Mouse (Mus musculus) thymus, adult 2 months (tissue): ENCODE results near the gene Sla2.

Experiments
- CTCF ChIP-seq: fragments of 200-500 bp; IDR thresholded peaks from 2 replicates; pipeline ENCODE4 v1.5.1; 2012; ENCODE audit warnings: mild to moderate bottlenecking, control low read depth, low read length, moderate library complexity, borderline replicate concordance; ENCODE audit not compliant: control insufficient read depth, poor library complexity, insufficient read depth; ENCODE audit errors: extremely low read depth
- POLR2A ChIP-seq: fragments of 200-500 bp; IDR thresholded peaks from 2 replicates; pipeline ENCODE4 v1.6.1; 2012; ENCODE audit warnings: mild to moderate bottlenecking, low read length, control low read depth, moderate library complexity; ENCODE audit not compliant: control insufficient read depth, poor library complexity, insufficient read depth; ENCODE audit errors: extremely low read depth

DNA sequence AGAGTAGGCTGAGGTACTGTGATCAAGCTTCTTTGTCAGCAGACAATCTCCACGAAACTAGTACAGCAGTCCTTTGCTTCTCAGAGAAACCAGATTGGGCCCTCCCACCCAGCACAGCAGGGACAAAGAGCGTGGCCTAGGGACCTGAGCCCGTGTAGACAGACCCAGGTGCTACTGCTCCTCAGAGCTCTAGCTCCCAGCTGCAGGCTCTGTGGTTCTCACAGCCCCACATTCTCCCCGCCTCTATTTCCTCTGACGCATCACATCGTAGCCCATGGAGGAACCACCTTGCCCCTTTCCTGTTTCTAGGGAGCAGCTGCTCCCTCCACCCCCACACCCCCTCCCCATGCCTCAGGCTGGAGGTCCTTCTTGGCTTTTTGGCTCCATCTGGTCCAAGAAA lies at the start of gene Sla2:
- TF ChIP-seq CTCF (0 out of 2 replicates have a peak, but pooled peaks have one; percentile 45), POLR2A (peak; percentile 98)
